Mouse (Mus musculus) retina, embryonic 14.5 days (tissue): Measurements from ENCODE around the gene Alx3.
A peak's percentile ranks its signal among the peaks of the same experiment; 100 is the strongest.

Source experiments
- DNase-seq: peaks from one replicate; pipeline ENCODE4 v3.0.0-alpha.2; 2015; ENCODE audit warnings: low spot score

Gene Alx3

GRCm38 (mm10) chr3:107594662-107595263 is at the start of gene Alx3:
Gene Alx3 (plus strand): TSS chr3:107595031.
- no peak for DNase-seq

- DNase-seq, result no peak
Observed at GRCm38 (mm10) chr3:107545278-107545677, 49.6 kb upstream of the Alx3 start.

GRCm38 (mm10) chr3:107545716-107546412 is 49.0 kb upstream of the Alx3 start:
- no peak for DNase-seq

- DNase-seq, result no peak
Observed at GRCm38 (mm10) chr3:107546956-107547355, 47.9 kb upstream of the Alx3 start.

GRCm38 (mm10) chr3:107550409-107551049 is 44.3 kb upstream of the Alx3 start:
- peak; percentile 81 for DNase-seq

- DNase-seq, result no peak
Observed at GRCm38 (mm10) chr3:107554842-107555241, 40.0 kb upstream of the Alx3 start, which contains the start of gene Ubl4b. Gene Ubl4b (minus strand): TSS chr3:107555073.

GRCm38 (mm10) chr3:107558740-107559139 is 36.1 kb upstream of the Alx3 start:
- no peak for DNase-seq

GRCm38 (mm10) chr3:107559183-107559582 is 35.6 kb upstream of the Alx3 start:
- peak; percentile 81 for DNase-seq

- DNase-seq, result no peak
Observed at GRCm38 (mm10) chr3:107562104-107562503, 32.7 kb upstream of the Alx3 start.

GRCm38 (mm10) chr3:107562591-107562990 is 32.2 kb upstream of the Alx3 start:
- DNase-seq, result no peak

GRCm38 (mm10) chr3:107563880-107564279 is 31.0 kb upstream of the Alx3 start:
- DNase-seq, result no peak

GRCm38 (mm10) chr3:107565331-107565730 is 29.5 kb upstream of the Alx3 start:
- DNase-seq, result no peak

- no peak for DNase-seq
Observed at GRCm38 (mm10) chr3:107567766-107568165, 27.1 kb upstream of the Alx3 start.

- DNase-seq, result no peak
Observed at GRCm38 (mm10) chr3:107568721-107569120, 26.1 kb upstream of the Alx3 start.

GRCm38 (mm10) chr3:107571205-107571604 is 23.6 kb upstream of the Alx3 start:
- DNase-seq, result peak; percentile 30

GRCm38 (mm10) chr3:107576807-107577206 is 18.0 kb upstream of the Alx3 start:
- no peak for DNase-seq

- DNase-seq, result no peak
Observed at GRCm38 (mm10) chr3:107577810-107578390, 16.9 kb upstream of the Alx3 start.

GRCm38 (mm10) chr3:107579466-107579865 is 15.4 kb upstream of the Alx3 start:
- peak; percentile 88 for DNase-seq

GRCm38 (mm10) chr3:107581103-107582010 is 13.5 kb upstream of the Alx3 start:
- no peak for DNase-seq

GRCm38 (mm10) chr3:107582130-107582874 is 12.5 kb upstream of the Alx3 start:
- DNase-seq, result peak; percentile 28
